Mouse (Mus musculus): ENCODE results near the gene Actr8. TPM values are rescaled to one million over a fixed set of nuclear protein-coding genes. Genes with fewer than 3 reads are reported as not detected.

The Actr8 gene
- polyA plus RNA-seq, 1 experiment from 2014 or later = 68.4 TPM

GRCm38 (mm10) chr14:29987739-29988138, 9.6 kb downstream of the Actr8 start:
- Histone ChIP-seq H3K36me3 (ENCODE audit: control insufficient read depth, insufficient read depth, low read length) (peaks cover 82% of the 10 kb centered on the region), H3K9me3 (ENCODE audit: control insufficient read depth, low read length) (no peaks in the 10 kb centered on the region), H3K27me3 (ENCODE audit: control insufficient read depth, insufficient read depth, low read depth, low read length) (no peaks in the 10 kb centered on the region), H3K4me3 (ENCODE audit: low read length) (no peak overlapping the region), H3K4me2 (ENCODE audit: low read depth, low read length) (no peak overlapping the region), H3K4me1 (replicated peaks; ENCODE audit: control insufficient read depth, insufficient read depth, low read length) (no peaks in the 10 kb centered on the region), H3K9ac (ENCODE audit: low read length) (no peak overlapping the region), H3K27ac (ENCODE audit: low read length) (no peak overlapping the region)
- 84% methylated on average over 9 of the region's 9 CpGs for WGBS
- no peak for ATAC-seq (ENCODE audit: low read depth)

GRCm38 (mm10) chr14:29988337-29988736, 10.2 kb downstream of the Actr8 start:
- no peak overlapping the region for H3K27ac ChIP-seq (ENCODE audit: low read length)
- no peak for ATAC-seq (ENCODE audit: low read depth)
- H3K4me2 ChIP-seq (ENCODE audit: low read depth, low read length) = no peak overlapping the region
- peaks cover 80% of the 10 kb centered on the region for H3K36me3 ChIP-seq (ENCODE audit: control insufficient read depth, insufficient read depth, low read length)
- no peak overlapping the region for H3K4me3 ChIP-seq (ENCODE audit: low read length)
- no peak overlapping the region for H3K9ac ChIP-seq (ENCODE audit: low read length)
- 94% methylated on average over 4 of the region's 4 CpGs for WGBS
- H3K27me3 ChIP-seq (ENCODE audit: control insufficient read depth, insufficient read depth, low read depth, low read length) = no peaks in the 10 kb centered on the region
- H3K9me3 ChIP-seq (ENCODE audit: control insufficient read depth, low read length) = no peaks in the 10 kb centered on the region
- H3K4me1 ChIP-seq (replicated peaks; ENCODE audit: control insufficient read depth, insufficient read depth, low read length) = no peaks in the 10 kb centered on the region

GRCm38 (mm10) chr14:29994976-29995375, 16.8 kb downstream of the Actr8 start:
- Histone ChIP-seq H3K4me2 (ENCODE audit: low read depth, low read length) (no peak overlapping the region), H3K9me3 (ENCODE audit: control insufficient read depth, low read length) (no peaks in the 10 kb centered on the region), H3K9ac (ENCODE audit: low read length) (no peak overlapping the region), H3K27ac (ENCODE audit: low read length) (no peak overlapping the region), H3K27me3 (ENCODE audit: control insufficient read depth, insufficient read depth, low read depth, low read length) (no peaks in the 10 kb centered on the region), H3K36me3 (ENCODE audit: control insufficient read depth, insufficient read depth, low read length) (peaks cover 50% of the 10 kb centered on the region), H3K4me1 (replicated peaks; ENCODE audit: control insufficient read depth, insufficient read depth, low read length) (0 out of 2 replicates have a peak, but pooled peaks cover 2% of the 10 kb centered on the region), H3K4me3 (ENCODE audit: low read length) (no peak overlapping the region)
- 88% methylated on average over 4 of the region's 4 CpGs for WGBS
- ATAC-seq (ENCODE audit: low read depth) = no peak

- no peak overlapping the region for H3K9ac ChIP-seq (ENCODE audit: low read length)
- 0 out of 2 replicates have a peak, but pooled peaks cover 2% of the 10 kb centered on the region for H3K4me1 ChIP-seq (replicated peaks; ENCODE audit: control insufficient read depth, insufficient read depth, low read length)
- no peak overlapping the region for H3K4me2 ChIP-seq (ENCODE audit: low read depth, low read length)
- 76% methylated on average over 11 of the region's 11 CpGs for WGBS
- no peak for ATAC-seq (ENCODE audit: low read depth)
- no peak overlapping the region for H3K27ac ChIP-seq (ENCODE audit: low read length)
- no peaks in the 10 kb centered on the region for H3K27me3 ChIP-seq (ENCODE audit: control insufficient read depth, insufficient read depth, low read depth, low read length)
- H3K9me3 ChIP-seq (ENCODE audit: control insufficient read depth, low read length) = no peaks in the 10 kb centered on the region
- no peak overlapping the region for H3K4me3 ChIP-seq (ENCODE audit: low read length)
- H3K36me3 ChIP-seq (ENCODE audit: control insufficient read depth, insufficient read depth, low read length) = peaks cover 39% of the 10 kb centered on the region
Observed at GRCm38 (mm10) chr14:29996000-29996751, 18.0 kb downstream of the Actr8 start.

GRCm38 (mm10) chr14:29997345-29997744, 19.2 kb downstream of the Actr8 start:
- Histone ChIP-seq H3K4me3 (ENCODE audit: low read length) (no peak overlapping the region), H3K4me1 (replicated peaks; ENCODE audit: control insufficient read depth, insufficient read depth, low read length) (0 out of 2 replicates have a peak, but pooled peaks cover 2% of the 10 kb centered on the region), H3K27ac (ENCODE audit: low read length) (no peak overlapping the region), H3K4me2 (ENCODE audit: low read depth, low read length) (no peak overlapping the region), H3K9ac (ENCODE audit: low read length) (no peak overlapping the region), H3K27me3 (ENCODE audit: control insufficient read depth, insufficient read depth, low read depth, low read length) (no peaks in the 10 kb centered on the region), H3K9me3 (ENCODE audit: control insufficient read depth, low read length) (no peaks in the 10 kb centered on the region), H3K36me3 (ENCODE audit: control insufficient read depth, insufficient read depth, low read length) (peaks cover 32% of the 10 kb centered on the region)
- no peak for ATAC-seq (ENCODE audit: low read depth)

- no peak overlapping the region for H3K4me2 ChIP-seq (ENCODE audit: low read depth, low read length)
- H3K9ac ChIP-seq (ENCODE audit: low read length) = no peak overlapping the region
- H3K4me1 ChIP-seq (replicated peaks; ENCODE audit: control insufficient read depth, insufficient read depth, low read length) = 0 out of 2 replicates have a peak, but pooled peaks cover 2% of the 10 kb centered on the region
- peaks cover 22% of the 10 kb centered on the region for H3K36me3 ChIP-seq (ENCODE audit: control insufficient read depth, insufficient read depth, low read length)
- no peaks in the 10 kb centered on the region for H3K9me3 ChIP-seq (ENCODE audit: control insufficient read depth, low read length)
- no peak overlapping the region for H3K4me3 ChIP-seq (ENCODE audit: low read length)
- 76% methylated on average over 13 of the region's 13 CpGs for WGBS
- H3K27ac ChIP-seq (ENCODE audit: low read length) = no peak overlapping the region
- ATAC-seq (ENCODE audit: low read depth) = no peak
- no peaks in the 10 kb centered on the region for H3K27me3 ChIP-seq (ENCODE audit: control insufficient read depth, insufficient read depth, low read depth, low read length)
Observed at GRCm38 (mm10) chr14:29998747-29999474, 20.8 kb downstream of the Actr8 start.

GRCm38 (mm10) chr14:29999475-29999811, 21.3 kb downstream of the Actr8 start:
- WGBS = 81% methylated on average over 3 of the region's 3 CpGs
- no peaks in the 10 kb centered on the region for H3K27me3 ChIP-seq (ENCODE audit: control insufficient read depth, insufficient read depth, low read depth, low read length)
- peaks cover 17% of the 10 kb centered on the region for H3K36me3 ChIP-seq (ENCODE audit: control insufficient read depth, insufficient read depth, low read length)
- H3K27ac ChIP-seq (ENCODE audit: low read length) = no peak overlapping the region
- H3K4me3 ChIP-seq (ENCODE audit: low read length) = no peak overlapping the region
- H3K4me2 ChIP-seq (ENCODE audit: low read depth, low read length) = no peak overlapping the region
- no peak for ATAC-seq (ENCODE audit: low read depth)
- H3K9ac ChIP-seq (ENCODE audit: low read length) = no peak overlapping the region
- H3K4me1 ChIP-seq (replicated peaks; ENCODE audit: control insufficient read depth, insufficient read depth, low read length) = 0 out of 2 replicates have a peak, but pooled peaks cover 2% of the 10 kb centered on the region
- H3K9me3 ChIP-seq (ENCODE audit: control insufficient read depth, low read length) = no peaks in the 10 kb centered on the region

GRCm38 (mm10) chr14:30008733-30009575, 30.8 kb downstream of the Actr8 start, which contains the start of the genes Il17rb and Chdh:
Gene Il17rb (minus strand): TSS chr14:30008896.
Gene Chdh (plus strand): TSS chr14:30009023.
- WGBS = 8% methylated on average over 43 of the region's 54 CpGs
- Histone ChIP-seq H3K27me3 (ENCODE audit: control insufficient read depth, insufficient read depth, low read depth, low read length) (no peaks in the 10 kb centered on the region; the same call in 1 of the 2 replicates), H3K36me3 (ENCODE audit: control insufficient read depth, insufficient read depth, low read length) (no peaks in the 10 kb centered on the region), H3K4me1 (replicated peaks; ENCODE audit: control insufficient read depth, insufficient read depth, low read length) (peaks cover 11% of the 10 kb centered on the region), H3K9ac (ENCODE audit: low read length) (peak within 1 kb of the TSS; percentile 47), H3K9me3 (ENCODE audit: control insufficient read depth, low read length) (no peaks in the 10 kb centered on the region), H3K4me3 (ENCODE audit: low read length) (peak within 1 kb of the TSS; percentile 50), H3K4me2 (ENCODE audit: low read depth, low read length) (peak within 1 kb of the TSS; percentile 82), H3K27ac (ENCODE audit: low read length) (no peak within 1 kb of the TSS; the same call in 1 of the 2 replicates)
- ATAC-seq (ENCODE audit: low read depth) = peak; percentile 83
